Mouse (Mus musculus) ovary, adult 18-20 months (tissue): ENCODE results near the gene Gm12253.

ENCODE experiments used
- DNase-seq: peaks from one replicate; pipeline ENCODE4 v3.0.0; 2022; ENCODE audit warnings: low spot score, mixed read lengths

Gene Gm12253

GRCm38 (mm10) chr11:58432259-58432658 is at the start of gene Gm12253:
Gene Gm12253 (plus strand): TSS chr11:58432559.
- DNase-seq = no peak

DNA sequence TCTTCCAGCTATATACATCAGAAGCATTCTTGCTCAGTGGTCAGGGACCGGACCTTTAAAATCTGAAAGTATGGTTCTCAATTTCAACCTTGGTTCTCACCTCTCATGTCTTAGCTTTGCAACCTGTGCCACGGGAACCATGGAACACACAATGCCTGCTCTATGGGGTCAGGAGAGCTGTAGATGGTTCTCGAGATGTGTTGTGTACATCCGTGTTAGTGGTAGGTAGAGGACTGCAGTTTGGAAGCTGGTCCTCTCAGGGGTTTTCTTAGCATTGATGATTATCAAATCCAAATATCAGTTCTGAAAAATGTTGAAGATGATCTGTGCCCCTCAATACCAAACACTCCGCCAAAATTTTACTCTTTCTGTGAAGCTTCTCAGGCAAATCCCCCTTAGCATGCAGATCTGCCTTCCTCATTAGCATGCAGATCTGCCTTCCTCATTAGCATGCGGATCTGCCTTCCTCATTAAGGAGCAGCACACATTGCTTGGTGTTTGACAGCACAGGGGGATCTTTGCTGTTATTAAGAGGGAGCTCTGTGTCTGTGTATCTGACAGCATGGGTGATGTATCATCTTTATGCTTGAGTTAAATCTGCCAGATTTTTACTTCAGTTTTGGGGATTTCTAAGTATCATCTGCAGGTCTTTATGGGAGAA is 32.2 kb upstream of the Gm12253 start:
- no peak for DNase-seq

DNA sequence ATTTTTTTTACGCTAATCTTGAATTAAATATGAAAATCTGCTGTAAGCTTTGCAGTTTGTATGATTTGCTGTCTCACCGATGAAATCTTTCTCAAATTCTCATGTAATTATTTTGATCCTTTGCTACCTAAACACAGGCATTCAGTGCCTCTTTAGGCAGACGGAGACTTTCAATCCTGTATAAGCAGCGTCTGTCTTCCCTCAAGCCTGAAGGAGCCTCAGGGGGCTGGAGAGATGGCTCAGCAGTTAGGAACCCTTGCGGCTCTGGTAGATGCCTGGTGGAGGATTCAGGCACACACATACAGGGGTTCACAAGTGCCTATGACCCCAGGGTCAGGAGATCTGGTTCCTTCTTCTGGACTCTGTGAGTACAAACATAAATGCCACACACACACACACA is 31.7 kb upstream of the Gm12253 start:
- no peak for DNase-seq

GRCm38 (mm10) chr11:58408066-58408465 is 24.3 kb upstream of the Gm12253 start:
- DNase-seq = no peak

DNA sequence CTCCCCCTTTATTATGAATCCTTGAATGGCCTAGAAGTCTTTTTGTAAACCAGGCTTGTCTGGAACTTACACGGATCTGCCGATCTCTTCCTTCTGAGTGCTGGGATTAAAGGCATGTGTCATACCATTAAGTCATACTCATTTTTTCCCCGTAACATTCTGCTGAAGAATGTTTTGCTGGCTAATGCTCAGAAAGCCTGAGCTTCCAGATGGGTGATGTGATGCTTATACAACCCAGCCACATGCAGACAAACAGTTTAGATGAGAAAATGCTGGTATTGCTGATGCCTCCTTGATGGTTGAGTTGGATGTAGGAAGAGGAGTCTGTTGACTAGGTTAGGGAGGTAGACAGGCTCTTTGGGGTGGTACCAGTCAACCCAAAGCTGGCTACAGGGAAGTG is 14.0 kb upstream of the Gm12253 start:
- DNase-seq = no peak

- DNase-seq = no peak
Measured at GRCm38 (mm10) chr11:58420815-58421214, 11.5 kb upstream of the Gm12253 start, which contains the start of gene 1810065E05Rik. Gene 1810065E05Rik (plus strand): TSS chr11:58421111.

- no peak for DNase-seq
Measured at GRCm38 (mm10) chr11:58437866-58438265, 5.5 kb downstream of the Gm12253 start.

GRCm38 (mm10) chr11:58452759-58453158 is 20.4 kb downstream of the Gm12253 start, which contains the start of gene Lypd9:
Gene Lypd9 (minus strand): TSS chr11:58452923.
- DNase-seq = no peak

DNA sequence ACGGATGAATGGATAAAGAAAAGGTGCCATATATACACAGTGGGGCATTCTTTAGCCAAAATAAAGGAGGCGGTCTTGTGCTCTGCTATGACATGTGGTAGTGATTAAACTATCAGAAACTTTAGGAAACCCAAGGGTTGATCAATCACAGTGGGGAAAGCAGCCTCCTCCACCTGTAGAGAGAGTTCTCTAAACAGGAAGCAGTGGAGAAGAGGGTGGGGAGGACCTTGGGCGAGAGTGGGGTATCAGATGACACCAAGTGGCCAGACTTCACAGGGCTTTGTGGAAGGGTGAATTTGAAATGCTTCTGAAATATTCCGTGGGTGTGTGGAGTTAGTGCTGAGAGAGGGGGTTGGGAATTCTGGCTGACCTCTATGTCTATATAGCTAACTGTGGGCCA is 21.2 kb downstream of the Gm12253 start:
- DNase-seq = no peak

DNA sequence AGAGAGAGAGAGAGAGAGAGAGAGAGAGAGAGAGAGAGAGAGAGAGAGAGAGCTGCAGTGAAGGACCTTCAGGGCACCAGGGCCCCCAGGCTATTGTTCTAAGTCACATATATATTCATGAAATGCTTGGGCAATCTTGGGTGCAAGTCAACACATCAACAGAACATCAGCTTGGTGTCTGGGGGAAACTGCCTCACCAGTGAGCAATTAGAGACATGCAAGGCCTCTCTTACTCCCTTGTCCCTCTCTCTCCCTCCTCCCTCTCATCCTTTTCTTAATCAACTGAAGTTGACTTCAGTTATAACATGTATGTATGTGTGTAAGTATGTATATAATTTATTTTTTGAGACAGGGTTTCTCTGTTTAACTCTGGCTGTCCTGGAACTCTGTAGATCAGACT is 29.8 kb downstream of the Gm12253 start, which contains the start of gene Olfr30:
TSS of gene Olfr30 (minus strand) at position 101 of the 400 bp plus-strand sequence.
- DNase-seq = no peak
